Comparison of ENCODE assay signal across 8 mouse cellular contexts in genomic region chr2:92645282-92646037, GRCm38 (mm10). TPM values are rescaled to one million over a fixed set of nuclear protein-coding genes. Genes with fewer than 3 reads are reported as not detected.
A peak's percentile ranks its signal among the peaks of the same experiment; 100 is the strongest.
DNase-seq lines count a peak whose midpoint lies in the region; ATAC-seq and TF ChIP-seq lines count a peak whose summit lies in the region.

No protein-coding gene starts in this region.

- H3K9ac ChIP-seq in embryonic facial prominence, embryonic 11.5 days (replicated peaks; ENCODE audit: low read length) = no peak overlapping the region

- no peaks in the 10 kb centered on the region for H3K27me3 ChIP-seq in embryonic facial prominence, embryonic 11.5 days (ENCODE audit: control insufficient read depth, insufficient read depth, low read length)
- no peaks in the 10 kb centered on the region for H3K27me3 ChIP-seq in limb, embryonic 10.5 days (ENCODE audit: low read depth, poor library complexity, severe bottlenecking)

- peak overlapping the region; percentile 28; the same call in 1 of the 2 replicates for H3K27ac ChIP-seq in embryonic facial prominence, embryonic 11.5 days (replicated peaks; ENCODE audit: low read depth, low read length)
- peak overlapping the region; percentile 53 for H3K27ac ChIP-seq in limb, embryonic 10.5 days
- no peak overlapping the region for H3K27ac ChIP-seq in left cerebral cortex, adult 2 months

- WGBS in embryonic facial prominence, embryonic 11.5 days = 44% methylated on average over 7 of the region's 7 CpGs
- WGBS in limb, embryonic 10.5 days = 53% methylated on average over 7 of the region's 7 CpGs

- TF ChIP-seq CTCF in left cerebral cortex, adult 2 months (IDR thresholded peaks at IDR 0.05) = no peak

- no peak overlapping the region for H3K4me3 ChIP-seq in embryonic facial prominence, embryonic 11.5 days (ENCODE audit: low read depth, low read length)
- no peak overlapping the region for H3K4me3 ChIP-seq in limb, embryonic 10.5 days
- H3K4me3 ChIP-seq in left cerebral cortex, adult 2 months = no peak overlapping the region

- H3K4me1 ChIP-seq in embryonic facial prominence, embryonic 11.5 days (ENCODE audit: control insufficient read depth, insufficient read depth, low read length) = no peaks in the 10 kb centered on the region
- peaks cover 14% of the 10 kb centered on the region for H3K4me1 ChIP-seq in limb, embryonic 10.5 days

- H3K4me2 ChIP-seq in embryonic facial prominence, embryonic 11.5 days (ENCODE audit: low read depth, low read length) = no peak overlapping the region

- intact Hi-C loops in left cerebral cortex, adult 2 months (cut with DNase I) = no loop called here

- no peaks in the 10 kb centered on the region for H3K9me3 ChIP-seq in embryonic facial prominence, embryonic 11.5 days (replicated peaks; ENCODE audit: control insufficient read depth, low read length)
- H3K9me3 ChIP-seq in limb, embryonic 10.5 days (replicated peaks) = no peaks in the 10 kb centered on the region

- ATAC-seq in embryonic facial prominence, embryonic 11.5 days (replicated peaks; ENCODE audit: insufficient number of reproducible peaks, low FRiP score, low TSS enrichment, low read depth) = no peak
- ATAC-seq in inflammation-experienced regulatory T-cells, adult 6 months = no peak

- no peaks in the 10 kb centered on the region for H3K36me3 ChIP-seq in embryonic facial prominence, embryonic 11.5 days (replicated peaks; ENCODE audit: control insufficient read depth, insufficient read depth, low read depth, low read length)
- no peaks in the 10 kb centered on the region for H3K36me3 ChIP-seq in limb, embryonic 10.5 days

- DNase-seq in embryo, embryonic 11 days = peak; percentile 47
- DNase-seq in embryo, embryonic 9.5 days (ENCODE audit: extremely low spot score) = no peak
- peak; percentile 33 for DNase-seq in embryonic facial prominence, embryonic 11.5 days (ENCODE audit: low spot score)
- peak; percentile 75 for DNase-seq in heart, postnatal 4 days
- DNase-seq in limb, embryonic 10.5 days (ENCODE audit: low spot score) = no peak
- DNase-seq in thymus, postnatal 36 days = no peak
- DNase-seq in left cerebral cortex, adult 2 months (ENCODE audit: extremely low spot score in 1 of 2, low spot score in 2 of 2) = no peak

RNA-seq across cellular contexts. Expression of gene Chst1, which starts 46.0 kb away (rescaled TPM):
- polyA plus RNA-seq in embryonic facial prominence, embryonic 11.5 days (2014; fragmentation: Nextera tagmentation; extraction: Ambion mirVana) = 2.4 and 3.4 TPM in 2 replicates
- total RNA-seq in heart, postnatal 4 days (2021) = 1 to 10 TPM; 3.9 to 4.8 TPM
- polyA plus RNA-seq in limb, embryonic 10.5 days (2016; fragmentation: Nextera tagmentation; extraction: Ambion mirVana) = 1.5 and 2.8 TPM in 2 replicates
- not detected for polyA plus RNA-seq in inflammation-experienced regulatory T-cells, adult 6 months (2017; shearing (Covaris generic))
- 100 to 1,000 TPM; 265 to 266 TPM for total RNA-seq in left cerebral cortex, adult 2 months (2021)

Comparison
In these comparisons a context has a peak if more than half of its experiments do, and no peak if none do; other contexts are left out.
1. DNase-seq: peak in embryo, embryonic 11 days (single experiment), embryonic facial prominence, embryonic 11.5 days (single experiment) and heart, postnatal 4 days (single experiment); none in embryo, embryonic 9.5 days (single experiment), limb, embryonic 10.5 days (single experiment), thymus, postnatal 36 days (0 of 2) and left cerebral cortex, adult 2 months (0 of 2).